Mouse (Mus musculus): ENCODE measurements around the gene Rem1. TPM values are rescaled to one million over a fixed set of nuclear protein-coding genes. Genes with fewer than 3 reads are reported as not detected.

Gene Rem1
- total RNA-seq, 2 experiments from 2014 or later = 0.98 to 1.5 TPM

GRCm38 (mm10) chr2:152671642-152671999 lies 44.9 kb downstream of the Rem1 start:
- DNase-seq (ENCODE audit: extremely low spot score in 1 of 2, low spot score in 1 of 2) = no peak

GRCm38 (mm10) chr2:152672166-152672565 lies 45.4 kb downstream of the Rem1 start:
- DNase-seq (ENCODE audit: extremely low spot score in 1 of 2, low spot score in 1 of 2) = no peak

DNA sequence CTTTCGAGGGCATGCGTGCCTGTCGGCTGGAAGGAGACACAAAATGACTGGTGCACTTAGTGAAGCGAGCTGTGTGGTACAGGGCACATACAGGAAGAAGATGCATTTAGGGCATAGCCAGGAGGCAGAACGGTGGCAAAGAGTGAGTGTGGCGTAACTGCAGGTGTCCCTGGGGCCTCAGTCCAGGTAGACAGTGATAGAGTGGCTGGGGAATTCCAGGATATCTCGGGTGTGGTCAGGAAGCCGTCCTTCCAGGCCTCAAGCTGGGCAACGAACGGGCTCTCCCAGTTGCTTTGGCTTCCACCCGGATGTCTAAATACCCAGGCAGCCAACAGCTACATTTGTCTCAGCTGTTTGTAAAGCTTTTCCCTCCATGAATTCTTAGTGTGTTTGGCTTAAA lies 47.4 kb downstream of the Rem1 start:
- no peak for DNase-seq (ENCODE audit: extremely low spot score in 1 of 2, low spot score in 1 of 2)

GRCm38 (mm10) chr2:152675252-152675791 lies 48.6 kb downstream of the Rem1 start:
- DNase-seq (ENCODE audit: extremely low spot score in 1 of 2, low spot score in 1 of 2) = no peak

GRCm38 (mm10) chr2:152678302-152678701 lies 51.6 kb downstream of the Rem1 start:
- DNase-seq (ENCODE audit: extremely low spot score in 1 of 2, low spot score in 1 of 2) = no peak

DNA sequence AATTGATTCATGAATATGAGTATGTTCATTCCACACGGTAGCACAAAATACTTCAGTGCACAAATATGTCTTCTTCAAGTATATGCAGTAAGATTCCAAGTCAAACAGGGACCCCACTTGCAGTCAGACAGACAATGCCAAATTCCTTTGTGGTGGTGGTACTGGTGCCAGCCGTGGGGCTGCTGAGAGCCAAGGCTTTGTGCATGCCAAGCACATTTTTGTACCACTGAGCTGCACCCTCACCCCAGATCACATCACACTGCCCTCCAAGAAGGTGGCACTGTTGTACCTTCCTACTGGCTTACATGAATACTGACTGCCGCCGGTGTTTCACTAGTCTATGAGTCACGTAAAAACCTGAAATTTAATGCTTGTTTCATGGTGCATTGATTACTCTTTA lies 52.2 kb downstream of the Rem1 start:
- no peak for DNase-seq (ENCODE audit: extremely low spot score in 1 of 2, low spot score in 1 of 2)

DNA sequence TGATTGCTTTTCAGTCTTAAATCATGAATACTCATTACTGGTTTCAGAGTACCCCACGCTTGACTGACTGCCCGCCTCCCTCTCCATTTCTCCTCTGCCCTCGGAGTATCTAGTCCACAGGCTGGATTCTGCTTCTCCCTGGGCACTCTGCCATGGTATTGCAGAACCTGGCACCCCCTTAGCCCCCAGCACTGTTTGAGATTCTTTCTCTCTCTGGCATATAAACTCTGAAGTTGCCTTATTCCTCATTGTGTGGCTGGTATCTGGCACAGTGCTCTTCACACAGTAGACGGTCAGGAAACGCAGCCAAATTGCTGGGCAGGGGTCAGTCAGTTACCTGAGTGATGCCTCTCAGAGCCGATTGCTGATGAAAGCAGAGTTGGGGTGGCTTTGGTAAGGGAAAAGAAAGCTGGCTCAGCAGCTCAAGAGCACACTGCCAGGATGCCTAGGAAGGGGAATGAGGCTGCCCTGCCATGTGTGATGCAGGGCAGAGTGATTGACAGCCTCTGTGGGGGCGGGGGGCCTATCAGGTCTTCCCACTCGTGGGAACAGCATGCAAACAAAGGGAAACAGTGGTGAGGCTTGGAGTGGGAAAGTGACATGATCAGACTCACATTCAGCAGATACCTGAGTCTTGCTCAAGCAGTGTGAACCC lies 53.1 kb downstream of the Rem1 start:
- no peak for DNase-seq (ENCODE audit: extremely low spot score in 1 of 2, low spot score in 1 of 2)

DNA sequence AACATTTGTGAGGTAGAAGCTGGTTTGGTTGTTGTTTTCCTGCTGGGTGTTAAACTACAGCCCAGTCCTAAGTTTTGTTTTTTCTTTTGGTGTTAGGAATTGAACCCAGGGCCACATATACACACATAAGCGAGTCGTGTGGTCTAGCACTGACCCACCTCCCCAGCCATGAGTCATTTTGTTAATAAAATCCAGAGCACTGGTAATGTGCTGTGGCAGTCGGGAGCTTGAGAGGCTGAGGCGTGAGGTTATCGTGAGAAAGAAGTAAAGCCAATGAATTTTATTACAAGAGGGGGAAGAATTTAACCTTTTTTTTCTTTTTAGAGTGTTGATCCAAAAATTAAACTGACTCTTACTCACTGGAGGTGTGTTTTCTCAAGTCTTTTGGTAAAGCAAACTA lies 56.3 kb downstream of the Rem1 start:
- no peak for DNase-seq (ENCODE audit: extremely low spot score in 1 of 2, low spot score in 1 of 2)

Other genes starting within 250 kb of the Rem1 start
- 10 to 100 TPM; 16.4 to 19.8 TPM for gene Sox12, start 228.9 kb upstream of the Rem1 start, total RNA-seq (2021)
- gene Zcchc3, start 211.9 kb upstream of the Rem1 start, total RNA-seq (2021) = 10 to 100 TPM; 10.7 to 11.6 TPM
- 1 to 10 TPM; 1.7 to 2.7 TPM for gene 6820408C15Rik, start 211.4 kb upstream of the Rem1 start, total RNA-seq (2021)
- gene Defb23, start 162.3 kb upstream of the Rem1 start, total RNA-seq (2021) = not detected
- gene Defb20, start 149.9 kb upstream of the Rem1 start, total RNA-seq (2021) = not detected
- not detected for gene Defb22, start 136.8 kb upstream of the Rem1 start, total RNA-seq (2021)
- not detected for gene Defb26, start 115.3 kb upstream of the Rem1 start, total RNA-seq (2021)
- not detected for gene Defb28, start 108.7 kb upstream of the Rem1 start, total RNA-seq (2021)
- not detected for gene Defb29, start 86.9 kb upstream of the Rem1 start, total RNA-seq (2021)
- gene Gm17416, start 57.6 kb upstream of the Rem1 start, total RNA-seq (2021) = not detected
- gene Defb21, start 54.2 kb upstream of the Rem1 start, total RNA-seq (2021) = not detected
- not detected for gene Defb19, start 46.6 kb upstream of the Rem1 start, total RNA-seq (2021)
- gene Defb45, start 27.6 kb upstream of the Rem1 start, total RNA-seq (2021) = not detected
- not detected for gene Defb36, start 22.6 kb upstream of the Rem1 start, total RNA-seq (2021)
- not detected for gene Defb25, start 3.9 kb upstream of the Rem1 start, total RNA-seq (2021)
- 10 to 100 TPM; 78.4 to 81.8 TPM for gene H13, start 42.5 kb downstream of the Rem1 start, total RNA-seq (2021)
- 10 to 100 TPM; 21.2 to 22.8 TPM for gene Mcts2, start 60.1 kb downstream of the Rem1 start, total RNA-seq (2021)
- gene Id1, start 109.3 kb downstream of the Rem1 start, total RNA-seq (2021) = 10 to 100 TPM; 19.6 to 22.4 TPM
- gene Cox4i2, start 127.2 kb downstream of the Rem1 start, total RNA-seq (2021) = 1 to 10 TPM; 2.0 to 2.7 TPM
- 100 to 1,000 TPM; 121 to 144 TPM for gene Bcl2l1, start 204.8 kb downstream of the Rem1 start, total RNA-seq (2021)
- 1 to 10 TPM; 1.5 to 2.6 TPM for gene Tpx2, start 221.0 kb downstream of the Rem1 start, total RNA-seq (2021)